Mouse (Mus musculus): ENCODE data around the gene Muc13. TPM values are rescaled to one million over a fixed set of nuclear protein-coding genes. Genes with fewer than 3 reads are reported as not detected.

Gene Muc13
- polyA plus RNA-seq (2012; fragmentation: generic; extraction: Trizol), result 0.02 TPM
- long read RNA-seq, experiment 1, result 0 reads
- long read RNA-seq, experiment 2, result 0 reads

GRCm38 (mm10) chr16:33793846-33794791 is at the start of gene Muc13:
Muc13 (plus strand) TSS chr16:33794037.
- Histone ChIP-seq H3K79me2 (ENCODE audit: control insufficient read depth, insufficient read depth) (no peaks in the 10 kb centered on the region), H3K79me3 (ENCODE audit: low read depth) (no peaks in the 10 kb centered on the region), H3ac (ENCODE audit: control insufficient read depth, insufficient read length, low read depth) (no peak within 1 kb of the TSS), H3K27me3 (ENCODE audit: control insufficient read depth, insufficient read depth, insufficient read length) (no peaks in the 10 kb centered on the region), H3K36me3 (ENCODE audit: control insufficient read depth, insufficient read depth) (no peaks in the 10 kb centered on the region), H3K4me3 (ENCODE audit: insufficient read depth, poor library complexity, severe bottlenecking) (no peak within 1 kb of the TSS)
- no peak for TF ChIP-seq MAX (IDR thresholded peaks at IDR 0.05)
- TF ChIP-seq MYOG (IDR thresholded peaks at IDR 0.05; ENCODE audit: control insufficient read depth, extremely low read depth, insufficient read length), result no peak
- no peak for TF ChIP-seq CEBPB (IDR thresholded peaks at IDR 0.05; ENCODE audit: low read depth)
- TF ChIP-seq CTCF (IDR thresholded peaks at IDR 0.05; ENCODE audit: control insufficient read depth, insufficient read depth, insufficient read length), result no peak
- no peak for TF ChIP-seq MYOD1 (IDR thresholded peaks at IDR 0.05; ENCODE audit: control insufficient read depth, insufficient read length, low read depth)
- TF ChIP-seq USF1 (IDR thresholded peaks at IDR 0.05; ENCODE audit: low read depth), result no peak
- no peak for TF ChIP-seq FOSL1 (IDR thresholded peaks at IDR 0.05; ENCODE audit: insufficient read depth, low read length, poor library complexity, severe bottlenecking)

DNA sequence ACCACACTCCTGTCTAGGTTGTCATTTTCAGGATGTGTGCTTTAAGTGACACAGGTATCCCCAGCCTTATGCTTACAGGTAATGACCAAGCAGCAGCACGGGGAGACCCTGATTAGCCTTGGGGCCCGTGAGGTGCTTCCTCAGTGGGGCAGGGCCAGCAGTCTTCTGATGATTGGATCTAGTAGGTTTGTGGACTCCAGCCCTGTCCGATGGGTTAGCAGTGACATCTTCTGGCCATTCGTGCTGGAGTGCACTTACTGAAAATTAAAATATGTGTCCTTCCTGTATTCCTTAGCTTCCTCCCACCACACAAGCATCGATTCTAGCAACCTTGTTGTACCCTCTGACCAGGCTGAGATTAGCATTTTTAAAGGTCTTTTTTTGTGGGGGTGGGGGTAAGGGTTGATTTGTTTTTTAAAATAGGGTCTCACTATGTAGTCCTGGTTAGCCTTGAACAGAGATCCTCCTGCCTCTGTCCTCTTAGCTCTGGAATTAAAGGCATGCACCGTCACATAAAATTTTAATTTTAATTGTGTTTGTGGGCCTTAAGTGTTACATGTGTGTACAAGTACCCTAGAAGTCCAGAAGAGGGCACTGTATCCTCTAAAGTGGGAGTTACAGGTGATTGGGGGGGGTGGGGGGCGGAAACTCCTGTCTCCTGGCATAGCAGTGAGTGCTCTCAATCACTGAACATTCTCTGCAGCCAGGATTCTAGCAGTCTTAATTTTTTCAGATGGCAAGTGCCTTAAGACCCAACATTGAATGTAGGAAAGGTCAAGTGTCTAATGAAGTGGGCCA is 49.0 kb upstream of the Muc13 start:
- H3ac ChIP-seq (ENCODE audit: control insufficient read depth, insufficient read length, low read depth), result no peak overlapping the region
- H3K79me2 ChIP-seq (ENCODE audit: control insufficient read depth, insufficient read depth), result no peaks in the 10 kb centered on the region
- no peak overlapping the region for H3K4me3 ChIP-seq (ENCODE audit: insufficient read depth, poor library complexity, severe bottlenecking)
- no peaks in the 10 kb centered on the region for H3K27me3 ChIP-seq (ENCODE audit: control insufficient read depth, insufficient read depth, insufficient read length)
- H3K79me3 ChIP-seq (ENCODE audit: low read depth), result no peaks in the 10 kb centered on the region
- TF ChIP-seq CEBPB (IDR thresholded peaks at IDR 0.05; ENCODE audit: low read depth) (no peak), CTCF (IDR thresholded peaks at IDR 0.05; ENCODE audit: control insufficient read depth, insufficient read depth, insufficient read length) (peak; percentile 11), MYOG (IDR thresholded peaks at IDR 0.05; ENCODE audit: control insufficient read depth, extremely low read depth, insufficient read length) (no peak)
- H3K36me3 ChIP-seq (ENCODE audit: control insufficient read depth, insufficient read depth), result peaks cover 14% of the 10 kb centered on the region

- Histone ChIP-seq H3K36me3 (ENCODE audit: control insufficient read depth, insufficient read depth) (peaks cover 11% of the 10 kb centered on the region), H3ac (ENCODE audit: control insufficient read depth, insufficient read length, low read depth) (no peak overlapping the region), H3K27me3 (ENCODE audit: control insufficient read depth, insufficient read depth, insufficient read length) (no peaks in the 10 kb centered on the region), H3K79me3 (ENCODE audit: low read depth) (no peaks in the 10 kb centered on the region), H3K79me2 (ENCODE audit: control insufficient read depth, insufficient read depth) (no peaks in the 10 kb centered on the region), H3K4me3 (ENCODE audit: insufficient read depth, poor library complexity, severe bottlenecking) (no peak overlapping the region)
- no peak for TF ChIP-seq FOSL1 (IDR thresholded peaks at IDR 0.05; ENCODE audit: insufficient read depth, low read length, poor library complexity, severe bottlenecking)
- no peak for TF ChIP-seq MYOD1 (IDR thresholded peaks at IDR 0.05; ENCODE audit: control insufficient read depth, insufficient read length, low read depth)
- no peak for TF ChIP-seq CEBPB (IDR thresholded peaks at IDR 0.05; ENCODE audit: low read depth)
- no peak for TF ChIP-seq MYOG (IDR thresholded peaks at IDR 0.05; ENCODE audit: control insufficient read depth, extremely low read depth, insufficient read length)
- TF ChIP-seq CTCF (IDR thresholded peaks at IDR 0.05; ENCODE audit: control insufficient read depth, insufficient read depth, insufficient read length), result no peak
- TF ChIP-seq USF1 (IDR thresholded peaks at IDR 0.05; ENCODE audit: low read depth), result no peak
- TF ChIP-seq MAX (IDR thresholded peaks at IDR 0.05), result no peak
These were observed 48.4 kb upstream of the Muc13 start for GRCm38 (mm10) chr16:33745457-33745856.

- TF ChIP-seq MYOG (IDR thresholded peaks at IDR 0.05; ENCODE audit: control insufficient read depth, extremely low read depth, insufficient read length) (no peak), MAX (IDR thresholded peaks at IDR 0.05) (no peak), MYOD1 (IDR thresholded peaks at IDR 0.05; ENCODE audit: control insufficient read depth, insufficient read length, low read depth) (no peak), USF1 (IDR thresholded peaks at IDR 0.05; ENCODE audit: low read depth) (no peak), FOSL1 (IDR thresholded peaks at IDR 0.05; ENCODE audit: insufficient read depth, low read length, poor library complexity, severe bottlenecking) (no peak), CEBPB (IDR thresholded peaks at IDR 0.05; ENCODE audit: low read depth) (no peak), CTCF (IDR thresholded peaks at IDR 0.05; ENCODE audit: control insufficient read depth, insufficient read depth, insufficient read length) (no peak)
- H3K27me3 ChIP-seq (ENCODE audit: control insufficient read depth, insufficient read depth, insufficient read length), result no peaks in the 10 kb centered on the region
- no peaks in the 10 kb centered on the region for H3K79me3 ChIP-seq (ENCODE audit: low read depth)
- H3K36me3 ChIP-seq (ENCODE audit: control insufficient read depth, insufficient read depth), result peaks cover 12% of the 10 kb centered on the region
- no peak overlapping the region for H3ac ChIP-seq (ENCODE audit: control insufficient read depth, insufficient read length, low read depth)
- no peaks in the 10 kb centered on the region for H3K79me2 ChIP-seq (ENCODE audit: control insufficient read depth, insufficient read depth)
- no peak overlapping the region for H3K4me3 ChIP-seq (ENCODE audit: insufficient read depth, poor library complexity, severe bottlenecking)
These were observed 47.7 kb upstream of the Muc13 start for GRCm38 (mm10) chr16:33746074-33746676.

- TF ChIP-seq MAX (IDR thresholded peaks at IDR 0.05) (no peak), USF1 (IDR thresholded peaks at IDR 0.05; ENCODE audit: low read depth) (no peak), MYOD1 (IDR thresholded peaks at IDR 0.05; ENCODE audit: control insufficient read depth, insufficient read length, low read depth) (no peak), FOSL1 (IDR thresholded peaks at IDR 0.05; ENCODE audit: insufficient read depth, low read length, poor library complexity, severe bottlenecking) (no peak), CEBPB (IDR thresholded peaks at IDR 0.05; ENCODE audit: low read depth) (no peak), CTCF (IDR thresholded peaks at IDR 0.05; ENCODE audit: control insufficient read depth, insufficient read depth, insufficient read length) (no peak), MYOG (IDR thresholded peaks at IDR 0.05; ENCODE audit: control insufficient read depth, extremely low read depth, insufficient read length) (no peak)
- Histone ChIP-seq H3K27me3 (ENCODE audit: control insufficient read depth, insufficient read depth, insufficient read length) (no peaks in the 10 kb centered on the region), H3K36me3 (ENCODE audit: control insufficient read depth, insufficient read depth) (peaks cover 13% of the 10 kb centered on the region), H3ac (ENCODE audit: control insufficient read depth, insufficient read length, low read depth) (no peak overlapping the region), H3K79me3 (ENCODE audit: low read depth) (no peaks in the 10 kb centered on the region), H3K79me2 (ENCODE audit: control insufficient read depth, insufficient read depth) (no peaks in the 10 kb centered on the region), H3K4me3 (ENCODE audit: insufficient read depth, poor library complexity, severe bottlenecking) (no peak overlapping the region)
These were observed 46.4 kb upstream of the Muc13 start for GRCm38 (mm10) chr16:33747346-33747954.
